Mouse (Mus musculus) midbrain, embryonic 14.5 days (tissue): Measurements from ENCODE around the gene Stk35. TPM values are rescaled to one million over a fixed set of nuclear protein-coding genes. Genes with fewer than 3 reads are reported as not detected.
"Not testable (repeated sequence)": the region's sequence is repeated elsewhere in the genome, so short reads cannot be mapped to it uniquely, and the experiment has no call there.

Source experiments
- ATAC-seq: fragments of 200-750 bp; cut with Nextera tagmentation; 2 replicates; pipeline ENCODE4 v1.8.0; 2017; ENCODE audit warnings: moderate number of reproducible peaks, moderate library complexity; ENCODE audit not compliant: low FRiP score, low TSS enrichment
- DNase-seq: peaks from one replicate; pipeline ENCODE4 v3.0.0-alpha.2; 2015
- H3K27ac ChIP-seq: fragments of 300-500 bp; sonication (generic); replicated peaks from 2 replicates; pipeline ENCODE4 v1.5.1; 2014; ENCODE audit warnings: mild to moderate bottlenecking, low read depth, low read length, moderate library complexity
- H3K27me3 ChIP-seq: fragments of 300-500 bp; sonication (generic); 2 replicates; pipeline ENCODE4 v1.6.1; 2014; ENCODE audit warnings: low read length, control low read depth, mixed read lengths; ENCODE audit not compliant: control insufficient read depth, insufficient read depth
- H3K36me3 ChIP-seq: fragments of 300-500 bp; sonication (generic); 2 replicates; pipeline ENCODE4 v1.6.1; 2014; ENCODE audit warnings: low read length, control low read depth; ENCODE audit not compliant: control insufficient read depth, insufficient read depth
- H3K4me1 ChIP-seq: fragments of 300-500 bp; sonication (generic); 2 replicates; pipeline ENCODE4 v1.6.1; 2014; ENCODE audit warnings: mild to moderate bottlenecking, antibody characterized with exemption, low read length, control low read depth; ENCODE audit not compliant: control insufficient read depth, insufficient read depth
- H3K4me2 ChIP-seq: fragments of 300-500 bp; sonication (generic); 2 replicates; pipeline ENCODE4 v1.6.1; 2014; ENCODE audit warnings: mild to moderate bottlenecking, low read length, moderate library complexity
- H3K4me3 ChIP-seq: fragments of 300-500 bp; sonication (generic); replicated peaks from 2 replicates; pipeline ENCODE4 v1.5.1; 2014; ENCODE audit warnings: low read depth, low read length
- H3K9ac ChIP-seq: fragments of 300-500 bp; sonication (generic); replicated peaks from 2 replicates; pipeline ENCODE4 v1.6.1; 2014; ENCODE audit warnings: mild to moderate bottlenecking, low read length, moderate library complexity
- H3K9me3 ChIP-seq: fragments of 300-500 bp; sonication (generic); 2 replicates; pipeline ENCODE4 v1.6.1; 2016; ENCODE audit warnings: low read length, control low read depth, mixed read lengths; ENCODE audit not compliant: control insufficient read depth
- WGBS: fragments of 180-500 bp; shearing (Covaris S2); extraction: QIAGEN DNeasy Blood & Tissue Kit; methylation state at CpG from one replicate; pipeline ENCODE4 v1.1.7; 2014; 5-methylcytosine and 5-hydroxymethylcytosine counted together
- polyA plus RNA-seq: library from polyadenylated mRNA; unstranded; fragments of >200 nt; fragmentation: Nextera tagmentation; extraction: Ambion mirVana; gene quantifications from 2 replicates; pipeline ENCODE4 v1.2.1, GENCODE M21; 2014

The Stk35 gene
- polyA plus RNA-seq, 1 experiment from 2014 or later: 10.8 TPM

GRCm38 (mm10) chr2:129845826-129846225 lies 45.5 kb downstream of the Stk35 start:
- H3K27me3 ChIP-seq: no peaks in the 10 kb centered on the region
- no peak overlapping the region for H3K27ac ChIP-seq
- WGBS: 90% methylated on average over 3 of the region's 3 CpGs
- H3K9ac ChIP-seq: no peak overlapping the region
- no peaks in the 10 kb centered on the region for H3K9me3 ChIP-seq
- ATAC-seq (no peak), DNase-seq (no peak)
- no peaks in the 10 kb centered on the region for H3K4me1 ChIP-seq
- H3K4me3 ChIP-seq: no peak overlapping the region
- no peaks in the 10 kb centered on the region for H3K36me3 ChIP-seq
- no peak overlapping the region for H3K4me2 ChIP-seq

- Histone ChIP-seq H3K9ac (no peak overlapping the region), H3K27ac (no peak overlapping the region), H3K9me3 (no peaks in the 10 kb centered on the region), H3K4me1 (no peaks in the 10 kb centered on the region), H3K27me3 (no peaks in the 10 kb centered on the region), H3K4me3 (no peak overlapping the region), H3K36me3 (no peaks in the 10 kb centered on the region), H3K4me2 (no peak overlapping the region)
- DNase-seq: no peak
- ATAC-seq: no peak
- WGBS: 94% methylated on average over 2 of the region's 2 CpGs
Observed at GRCm38 (mm10) chr2:129846501-129846900, 46.2 kb downstream of the Stk35 start.

GRCm38 (mm10) chr2:129849078-129849477 lies 48.8 kb downstream of the Stk35 start:
- H3K27ac ChIP-seq, H3K4me2 ChIP-seq, H3K9me3 ChIP-seq, ATAC-seq, H3K4me1 ChIP-seq, H3K9ac ChIP-seq, H3K27me3 ChIP-seq, DNase-seq, H3K4me3 ChIP-seq, H3K36me3 ChIP-seq: not testable (repeated sequence)
- 89% methylated on average over 3 of the region's 3 CpGs for WGBS

GRCm38 (mm10) chr2:129851512-129851911 lies 51.2 kb downstream of the Stk35 start:
- no peaks in the 10 kb centered on the region for H3K27me3 ChIP-seq
- no peaks in the 10 kb centered on the region for H3K36me3 ChIP-seq
- H3K4me3 ChIP-seq: no peak overlapping the region
- 85% methylated on average over 4 of the region's 4 CpGs for WGBS
- H3K4me1 ChIP-seq: no peaks in the 10 kb centered on the region
- no peak overlapping the region for H3K27ac ChIP-seq
- H3K9me3 ChIP-seq: no peaks in the 10 kb centered on the region
- no peak overlapping the region for H3K4me2 ChIP-seq
- ATAC-seq (no peak), DNase-seq (no peak)
- no peak overlapping the region for H3K9ac ChIP-seq

GRCm38 (mm10) chr2:129863256-129863655 lies 62.9 kb downstream of the Stk35 start:
- no peak overlapping the region for H3K4me2 ChIP-seq
- 0 out of 2 replicates have a peak, but pooled peaks cover 3% of the 10 kb centered on the region for H3K4me1 ChIP-seq
- H3K4me3 ChIP-seq: no peak overlapping the region
- no peaks in the 10 kb centered on the region for H3K36me3 ChIP-seq
- no peak for ATAC-seq
- 84% methylated on average over 5 of the region's 5 CpGs for WGBS
- no peak overlapping the region for H3K9ac ChIP-seq
- no peak overlapping the region for H3K27ac ChIP-seq
- no peaks in the 10 kb centered on the region for H3K27me3 ChIP-seq
- no peak for DNase-seq
- no peaks in the 10 kb centered on the region for H3K9me3 ChIP-seq

GRCm38 (mm10) chr2:129864958-129865357 lies 64.6 kb downstream of the Stk35 start:
- H3K4me2 ChIP-seq: no peak overlapping the region
- no peaks in the 10 kb centered on the region for H3K36me3 ChIP-seq
- no peak overlapping the region for H3K9ac ChIP-seq
- H3K4me1 ChIP-seq: 0 out of 2 replicates have a peak, but pooled peaks cover 3% of the 10 kb centered on the region
- H3K9me3 ChIP-seq: no peaks in the 10 kb centered on the region
- 42% methylated on average over 3 of the region's 3 CpGs for WGBS
- ATAC-seq: no peak
- no peak overlapping the region for H3K4me3 ChIP-seq
- no peaks in the 10 kb centered on the region for H3K27me3 ChIP-seq
- no peak for DNase-seq
- no peak overlapping the region for H3K27ac ChIP-seq

GRCm38 (mm10) chr2:129869151-129869550 lies 68.8 kb downstream of the Stk35 start:
- ATAC-seq: no peak
- Histone ChIP-seq H3K36me3 (no peaks in the 10 kb centered on the region), H3K9me3 (no peaks in the 10 kb centered on the region), H3K4me1 (0 out of 2 replicates have a peak, but pooled peaks cover 3% of the 10 kb centered on the region), H3K9ac (no peak overlapping the region), H3K27me3 (no peaks in the 10 kb centered on the region), H3K4me3 (no peak overlapping the region), H3K27ac (no peak overlapping the region), H3K4me2 (no peak overlapping the region)
- 96% methylated on average over 5 of the region's 5 CpGs for WGBS
- DNase-seq: no peak

- H3K4me2 ChIP-seq: no peak overlapping the region
- no peaks in the 10 kb centered on the region for H3K27me3 ChIP-seq
- ATAC-seq (no peak), DNase-seq (no peak)
- no peaks in the 10 kb centered on the region for H3K9me3 ChIP-seq
- H3K36me3 ChIP-seq: no peaks in the 10 kb centered on the region
- H3K4me1 ChIP-seq: no peaks in the 10 kb centered on the region
- WGBS: 94% methylated on average over 5 of the region's 5 CpGs
- no peak overlapping the region for H3K4me3 ChIP-seq
- H3K9ac ChIP-seq: no peak overlapping the region
- H3K27ac ChIP-seq: no peak overlapping the region
Observed at GRCm38 (mm10) chr2:129871246-129871645, 70.9 kb downstream of the Stk35 start.

GRCm38 (mm10) chr2:129872071-129872470 lies 71.8 kb downstream of the Stk35 start:
- Histone ChIP-seq H3K9me3 (no peaks in the 10 kb centered on the region), H3K4me3 (no peak overlapping the region), H3K4me1 (no peaks in the 10 kb centered on the region), H3K27ac (no peak overlapping the region), H3K9ac (no peak overlapping the region), H3K4me2 (no peak overlapping the region), H3K27me3 (no peaks in the 10 kb centered on the region), H3K36me3 (no peaks in the 10 kb centered on the region)
- ATAC-seq (no peak), DNase-seq (no peak)
- 83% methylated on average over 7 of the region's 7 CpGs for WGBS
